Mouse (Mus musculus): ENCODE data around the gene Cryba2. TPM values are rescaled to one million over a fixed set of nuclear protein-coding genes. Genes with fewer than 3 reads are reported as not detected.
A peak's percentile ranks its signal among the peaks of the same experiment; 100 is the strongest.

Gene Cryba2
- polyA plus RNA-seq, 1 experiment, result not detected

DNA sequence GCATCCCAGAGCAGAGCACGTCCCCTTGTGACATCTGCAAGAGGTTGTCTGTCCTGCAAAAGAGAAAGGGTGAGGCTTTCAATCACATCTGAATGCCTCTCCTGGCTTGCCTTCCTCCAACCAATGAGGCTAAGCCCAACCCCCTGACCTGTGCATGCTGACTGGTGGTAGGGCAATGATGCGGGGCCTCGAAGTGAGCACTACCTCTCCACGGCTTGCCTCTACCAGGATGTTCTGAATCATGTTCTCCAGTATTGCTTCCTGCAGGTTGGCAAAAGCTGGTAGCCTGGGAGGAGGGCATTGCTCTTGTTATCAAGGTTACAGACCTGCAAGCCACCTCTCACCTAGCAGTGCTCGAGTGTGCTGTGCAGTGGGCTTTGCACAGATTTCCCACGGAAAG is 9.2 kb upstream of the Cryba2 start:
- Histone ChIP-seq H3K4me1 (no peaks in the 10 kb centered on the region; the same call in 1 of the 2 replicates), H3K36me3 (replicated peaks; ENCODE audit: low read length) (no peaks in the 10 kb centered on the region), H3K9me3 (no peaks in the 10 kb centered on the region), H3K27me3 (replicated peaks) (peaks cover 92% of the 10 kb centered on the region), H3K4me3 (replicated peaks) (no peak overlapping the region)
- TF ChIP-seq FLI1 (IDR thresholded peaks at IDR 0.05; ENCODE audit: low read length), result no peak
- TF ChIP-seq GATA1 (IDR thresholded peaks at IDR 0.05; ENCODE audit: borderline replicate concordance, low read length), result no peak

DNA sequence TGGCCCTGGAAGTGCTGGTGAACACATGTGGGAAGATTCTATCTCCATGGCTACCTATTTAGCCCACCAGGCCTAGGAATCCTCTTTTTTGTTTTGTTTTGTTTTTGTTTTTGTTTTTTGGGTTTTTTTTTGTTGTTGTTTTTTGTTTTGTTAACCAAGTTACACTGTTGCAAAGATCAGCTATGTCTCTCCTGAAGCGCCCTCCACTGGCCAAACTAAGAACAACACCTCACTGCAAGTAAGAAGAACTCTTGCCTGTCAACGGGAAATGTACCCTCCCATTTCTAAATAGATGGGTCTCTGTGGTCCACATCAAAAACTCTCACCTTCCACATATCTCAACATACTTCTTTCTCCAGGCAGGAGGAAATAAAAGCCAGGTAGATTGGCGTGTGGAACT is 8.7 kb upstream of the Cryba2 start:
- TF ChIP-seq GATA1 (IDR thresholded peaks at IDR 0.05; ENCODE audit: borderline replicate concordance, low read length), result no peak
- no peak for TF ChIP-seq FLI1 (IDR thresholded peaks at IDR 0.05; ENCODE audit: low read length)
- Histone ChIP-seq H3K4me3 (replicated peaks) (no peak overlapping the region), H3K9me3 (no peaks in the 10 kb centered on the region), H3K4me1 (no peaks in the 10 kb centered on the region; the same call in 1 of the 2 replicates), H3K36me3 (replicated peaks; ENCODE audit: low read length) (no peaks in the 10 kb centered on the region), H3K27me3 (replicated peaks) (peaks cover 93% of the 10 kb centered on the region)

DNA sequence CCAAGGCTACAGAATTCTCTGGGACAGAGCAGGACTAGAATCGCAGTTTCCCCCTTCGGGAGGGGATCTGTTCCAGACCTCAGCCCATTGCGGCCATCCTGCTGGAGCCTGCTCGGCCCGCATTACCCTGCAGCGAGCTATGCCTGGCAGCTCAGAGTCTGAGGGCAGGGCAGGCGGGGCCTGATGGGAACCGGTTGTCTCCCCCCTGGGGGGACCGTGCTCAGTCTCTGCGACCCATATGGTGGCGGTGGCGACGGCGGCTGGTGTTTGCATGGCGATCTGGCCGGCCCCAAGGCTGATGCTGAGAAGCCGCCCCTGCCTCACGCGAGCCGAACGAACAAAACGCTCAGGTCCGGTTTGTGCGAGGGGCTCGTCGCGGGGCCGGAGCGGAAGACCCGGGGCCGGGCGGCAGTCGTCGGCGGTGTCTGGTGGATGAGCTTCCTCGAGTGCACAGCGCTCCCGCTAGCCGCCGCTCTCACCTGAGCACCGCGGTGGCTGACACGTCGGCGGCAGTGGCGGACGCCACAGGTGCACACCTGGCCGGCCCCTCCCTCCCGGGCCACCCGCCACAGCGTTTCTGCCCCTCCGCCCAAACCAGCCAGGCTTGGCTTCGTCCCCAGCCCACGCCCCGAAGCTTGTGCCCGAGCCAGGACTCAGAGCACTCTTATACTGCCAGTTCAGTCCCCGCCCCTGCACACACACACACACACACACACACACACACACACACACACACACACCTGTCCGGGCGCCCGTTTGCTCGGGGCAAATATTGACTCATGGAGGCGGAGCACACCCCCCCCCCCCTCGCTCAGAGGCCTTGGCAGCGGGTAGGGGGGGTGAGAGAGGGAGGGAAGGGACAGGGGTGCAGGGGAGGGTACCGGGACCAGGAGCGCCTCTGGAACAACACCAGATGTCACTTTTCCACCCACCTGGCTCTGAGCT is 7.7 kb upstream of the Cryba2 start:
- no peaks in the 10 kb centered on the region for H3K36me3 ChIP-seq (replicated peaks; ENCODE audit: low read length)
- no peaks in the 10 kb centered on the region for H3K9me3 ChIP-seq
- H3K4me1 ChIP-seq, result no peaks in the 10 kb centered on the region; the same call in 1 of the 2 replicates
- TF ChIP-seq GATA1 (IDR thresholded peaks at IDR 0.05; ENCODE audit: borderline replicate concordance, low read length) (no peak), FLI1 (IDR thresholded peaks at IDR 0.05; ENCODE audit: low read length) (no peak)
- no peak overlapping the region for H3K4me3 ChIP-seq (replicated peaks)
- H3K27me3 ChIP-seq (replicated peaks), result peaks cover 96% of the 10 kb centered on the region

DNA sequence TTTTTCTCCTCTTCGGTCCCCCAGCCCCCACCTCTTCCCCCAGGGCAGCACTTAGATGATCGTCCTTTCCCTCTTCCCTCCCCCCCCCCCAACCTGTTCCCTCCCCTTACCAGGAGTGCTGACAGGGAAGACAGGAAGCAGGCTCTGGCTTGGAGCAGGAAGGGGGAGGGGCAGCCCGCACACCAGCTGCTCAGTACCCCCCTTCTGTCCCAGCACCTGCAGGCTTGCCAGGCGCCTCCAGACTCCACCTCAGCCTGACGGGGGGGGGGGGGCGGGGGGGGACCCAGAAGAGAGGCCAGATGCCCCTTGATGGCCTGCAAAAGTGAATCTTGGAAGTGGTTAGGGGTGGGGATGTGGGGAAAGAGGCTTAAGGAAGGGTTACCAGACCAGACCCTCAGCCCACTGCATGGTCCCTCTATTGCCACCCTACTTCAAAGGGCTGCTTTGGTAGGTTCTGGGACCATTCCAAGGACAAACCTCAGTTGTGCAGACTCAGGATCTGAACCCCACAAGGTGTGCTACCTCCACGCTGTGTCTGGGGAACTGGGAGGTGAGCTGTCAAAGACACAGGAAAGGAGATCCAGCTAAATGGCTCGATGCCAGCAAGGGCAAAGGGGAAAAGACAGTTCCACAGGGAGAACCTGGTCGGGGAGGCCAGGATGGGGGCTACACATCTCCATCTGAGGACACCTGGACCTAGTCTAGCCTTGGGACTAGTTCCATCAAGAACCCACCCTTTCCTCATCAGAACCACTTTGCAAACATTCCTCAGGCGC is 5.9 kb upstream of the Cryba2 start:
- Histone ChIP-seq H3K4me1 (peaks cover under 1% of the 10 kb centered on the region), H3K4me3 (replicated peaks) (no peak overlapping the region), H3K27me3 (replicated peaks) (peaks cover 94% of the 10 kb centered on the region), H3K36me3 (replicated peaks; ENCODE audit: low read length) (no peaks in the 10 kb centered on the region), H3K9me3 (no peaks in the 10 kb centered on the region)
- TF ChIP-seq GATA1 (IDR thresholded peaks at IDR 0.05; ENCODE audit: borderline replicate concordance, low read length), result no peak
- no peak for TF ChIP-seq FLI1 (IDR thresholded peaks at IDR 0.05; ENCODE audit: low read length)

DNA sequence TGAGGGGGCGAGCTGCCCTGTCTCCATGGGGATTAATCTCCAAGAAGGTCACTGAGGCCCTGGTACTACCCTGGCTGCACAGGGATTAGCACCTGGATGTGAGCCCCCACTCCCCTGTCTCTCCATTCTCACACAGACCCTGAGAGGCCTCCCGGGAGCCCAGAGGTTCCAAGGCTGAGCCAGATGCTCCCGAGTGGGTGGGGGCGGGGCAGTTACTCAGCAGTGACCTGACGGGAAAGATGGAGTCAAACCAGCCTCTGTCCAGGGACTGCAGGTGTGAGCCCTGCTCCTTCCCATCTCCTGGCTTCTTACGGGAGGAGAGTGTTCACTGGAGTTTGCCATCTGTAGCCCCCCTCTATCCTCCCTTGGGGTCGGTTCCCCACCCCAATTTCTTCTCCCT is 5.0 kb upstream of the Cryba2 start:
- Histone ChIP-seq H3K4me1 (peaks cover 9% of the 10 kb centered on the region), H3K4me3 (replicated peaks) (no peak overlapping the region), H3K36me3 (replicated peaks; ENCODE audit: low read length) (no peaks in the 10 kb centered on the region), H3K27me3 (replicated peaks) (peaks cover 94% of the 10 kb centered on the region), H3K9me3 (no peaks in the 10 kb centered on the region)
- TF ChIP-seq GATA1 (IDR thresholded peaks at IDR 0.05; ENCODE audit: borderline replicate concordance, low read length) (no peak), FLI1 (IDR thresholded peaks at IDR 0.05; ENCODE audit: low read length) (no peak)

DNA sequence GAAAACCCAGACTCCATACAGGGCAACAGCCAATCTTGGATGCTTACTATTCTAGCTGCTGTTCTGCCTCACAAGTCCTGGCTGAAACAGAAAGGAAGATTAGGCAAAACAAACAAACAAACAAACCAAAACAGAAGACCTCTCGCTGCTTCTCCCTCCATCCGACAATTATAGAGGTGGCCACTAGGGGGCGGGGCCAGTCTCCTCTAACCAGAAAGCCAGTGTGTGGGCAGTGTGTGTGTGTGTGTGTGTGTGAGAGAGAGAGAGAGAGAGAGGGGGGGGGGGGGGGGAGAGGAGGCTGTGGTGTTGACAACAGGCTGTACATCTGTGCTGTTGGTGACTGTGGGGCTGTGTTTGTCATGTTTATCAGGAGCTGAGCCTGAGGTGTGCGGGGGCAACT is 2.0 kb upstream of the Cryba2 start:
- peaks cover 14% of the 10 kb centered on the region for H3K4me1 ChIP-seq
- peaks cover 94% of the 10 kb centered on the region for H3K27me3 ChIP-seq (replicated peaks)
- H3K9me3 ChIP-seq, result no peaks in the 10 kb centered on the region
- H3K36me3 ChIP-seq (replicated peaks; ENCODE audit: low read length), result no peaks in the 10 kb centered on the region
- TF ChIP-seq GATA1 (IDR thresholded peaks at IDR 0.05; ENCODE audit: borderline replicate concordance, low read length) (no peak), FLI1 (IDR thresholded peaks at IDR 0.05; ENCODE audit: low read length) (no peak)
- peak overlapping the region; percentile 3 for H3K4me3 ChIP-seq (replicated peaks)

DNA sequence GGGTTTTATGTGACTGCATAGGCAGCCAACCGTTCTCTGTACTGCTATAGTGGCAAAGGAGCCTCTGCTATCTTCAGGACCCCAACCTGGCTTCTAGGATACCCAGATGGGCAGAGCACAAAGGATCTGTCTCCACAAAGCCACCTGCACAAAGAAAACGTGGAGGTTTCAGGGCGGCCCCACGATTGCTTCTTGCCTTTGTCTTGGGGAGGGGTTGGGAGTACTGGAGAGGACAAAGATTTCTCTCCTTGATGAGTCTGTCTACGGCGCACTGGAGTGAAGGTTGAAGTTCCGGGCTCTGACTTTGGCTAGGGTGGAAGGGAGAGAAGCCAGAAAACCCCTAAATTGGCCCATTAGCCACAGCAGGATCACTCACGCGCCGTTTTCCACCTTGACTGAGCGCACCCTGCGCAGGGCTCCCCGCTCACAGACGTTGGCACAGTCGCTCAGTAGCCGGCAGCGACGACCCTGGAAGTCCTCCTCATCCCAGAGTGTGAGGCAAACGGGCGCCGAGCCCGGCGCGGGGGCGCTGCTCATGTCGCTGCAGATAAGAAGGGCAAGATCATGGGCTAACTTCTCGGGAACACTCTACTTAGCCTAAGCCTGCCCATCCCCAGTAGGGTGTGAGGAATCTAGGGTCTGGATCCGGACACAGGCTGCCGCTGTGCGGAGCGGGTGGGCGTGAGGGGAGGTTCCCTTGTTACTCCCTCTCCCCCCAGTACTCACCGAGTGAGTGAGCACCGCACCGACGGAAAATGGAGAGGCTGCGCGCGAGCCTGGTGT is 401 bp downstream of the Cryba2 start:
- no peaks in the 10 kb centered on the region for H3K9me3 ChIP-seq
- H3K27me3 ChIP-seq (replicated peaks), result peaks cover 88% of the 10 kb centered on the region
- no peak for TF ChIP-seq GATA1 (IDR thresholded peaks at IDR 0.05; ENCODE audit: borderline replicate concordance, low read length)
- no peak for TF ChIP-seq FLI1 (IDR thresholded peaks at IDR 0.05; ENCODE audit: low read length)
- H3K36me3 ChIP-seq (replicated peaks; ENCODE audit: low read length), result no peaks in the 10 kb centered on the region
- H3K4me1 ChIP-seq, result peaks cover 14% of the 10 kb centered on the region
- H3K4me3 ChIP-seq (replicated peaks), result no peak overlapping the region

DNA sequence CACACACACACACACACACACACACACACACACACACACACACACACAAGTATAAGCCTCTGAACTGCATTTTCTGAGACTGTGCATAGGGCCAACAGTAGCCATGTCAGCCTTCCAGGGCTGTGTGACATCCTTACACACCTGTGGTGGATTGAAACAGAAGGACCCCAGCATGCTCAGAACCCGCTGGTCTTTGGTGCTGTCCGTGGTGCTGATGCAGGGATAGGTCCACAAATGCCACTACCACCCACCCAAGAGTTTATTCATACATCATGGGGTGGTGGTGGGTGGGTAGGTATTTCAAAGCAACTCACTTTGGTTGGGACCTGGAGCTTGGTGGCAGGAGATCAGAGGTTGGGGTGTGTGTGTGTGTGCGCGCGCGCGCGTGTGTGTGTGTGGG is 1.4 kb downstream of the Cryba2 start:
- H3K36me3 ChIP-seq (replicated peaks; ENCODE audit: low read length), result no peaks in the 10 kb centered on the region
- H3K27me3 ChIP-seq (replicated peaks), result peaks cover 90% of the 10 kb centered on the region
- TF ChIP-seq GATA1 (IDR thresholded peaks at IDR 0.05; ENCODE audit: borderline replicate concordance, low read length), result no peak
- TF ChIP-seq FLI1 (IDR thresholded peaks at IDR 0.05; ENCODE audit: low read length), result no peak
- H3K4me1 ChIP-seq, result peaks cover 14% of the 10 kb centered on the region
- H3K4me3 ChIP-seq (replicated peaks), result no peak overlapping the region
- H3K9me3 ChIP-seq, result no peaks in the 10 kb centered on the region

DNA sequence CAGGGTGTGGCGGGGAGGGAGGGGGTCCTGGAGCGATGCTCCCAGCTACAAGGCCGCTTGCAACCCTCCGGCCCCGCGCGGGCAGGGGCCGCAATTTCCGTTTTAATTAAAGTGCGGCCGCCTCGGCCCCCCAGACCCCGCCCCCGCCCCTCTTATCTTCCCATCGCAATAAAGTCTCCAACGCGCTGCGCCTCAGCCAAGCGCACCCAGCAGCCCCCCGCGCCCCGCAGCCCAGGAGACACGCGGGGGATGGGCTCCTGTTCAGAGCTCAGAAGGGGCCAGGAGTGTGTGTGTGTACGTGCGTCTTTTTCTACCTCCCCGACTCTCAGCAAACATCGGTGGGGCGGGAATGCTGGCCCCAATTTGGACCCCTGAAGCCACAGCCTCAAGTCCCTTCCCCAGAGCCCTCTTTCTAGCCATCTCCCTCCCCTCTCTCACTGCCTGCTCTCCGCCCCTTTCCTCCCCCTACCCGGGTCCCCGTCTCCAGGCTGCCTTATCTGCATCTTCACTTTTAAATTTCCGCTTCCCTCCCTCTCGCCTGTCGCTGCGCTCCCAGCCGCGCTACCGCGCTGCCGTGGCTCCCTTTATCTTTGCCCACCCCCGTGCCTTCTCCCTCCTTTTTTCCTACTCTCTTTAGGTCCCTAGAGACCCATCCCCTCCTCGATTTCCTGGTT is 7.4 kb downstream of the Cryba2 start, which contains the start of gene Fev:
Gene Fev, minus strand, starts transcription at position 51 of the 674 bp plus-strand sequence.
- no peak for TF ChIP-seq GATA1 (IDR thresholded peaks at IDR 0.05; ENCODE audit: borderline replicate concordance, low read length)
- TF ChIP-seq FLI1 (IDR thresholded peaks at IDR 0.05; ENCODE audit: low read length), result no peak
- H3K27me3 ChIP-seq (replicated peaks), result peaks cover 93% of the 10 kb centered on the region
- H3K4me1 ChIP-seq, result peaks cover 32% of the 10 kb centered on the region
- H3K4me3 ChIP-seq (replicated peaks), result peak within 1 kb of the TSS; percentile 14
- H3K36me3 ChIP-seq (replicated peaks; ENCODE audit: low read length), result no peaks in the 10 kb centered on the region
- H3K9me3 ChIP-seq, result no peaks in the 10 kb centered on the region
